Mouse (Mus musculus): ENCODE measurements around the gene Igsf3. TPM values are rescaled to one million over a fixed set of nuclear protein-coding genes. Genes with fewer than 3 reads are reported as not detected.

The Igsf3 gene
- polyA plus RNA-seq, 1 experiment from 2014 or later = 39.7 TPM

DNA sequence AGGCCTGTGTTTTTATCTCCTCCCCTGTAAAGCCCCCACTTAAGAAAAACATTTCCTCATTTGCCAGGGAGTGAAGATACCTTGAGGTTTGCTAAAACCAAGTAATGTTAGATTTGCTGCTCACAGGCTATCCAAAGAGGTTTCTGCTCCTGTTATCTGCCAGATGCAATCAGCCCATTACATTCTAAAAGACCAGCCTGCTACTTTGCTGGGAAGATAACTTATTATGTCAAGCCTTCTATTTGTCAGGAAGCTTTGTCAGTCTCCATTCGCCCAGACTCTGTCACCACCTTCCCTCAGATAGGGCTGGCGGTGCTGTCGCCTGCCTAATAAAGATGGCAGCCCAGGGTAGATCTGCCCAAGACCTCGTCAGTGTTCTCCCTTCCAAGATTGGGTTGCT lies 59.6 kb downstream of the Igsf3 start:
- no peak overlapping the region for H3K27ac ChIP-seq

DNA sequence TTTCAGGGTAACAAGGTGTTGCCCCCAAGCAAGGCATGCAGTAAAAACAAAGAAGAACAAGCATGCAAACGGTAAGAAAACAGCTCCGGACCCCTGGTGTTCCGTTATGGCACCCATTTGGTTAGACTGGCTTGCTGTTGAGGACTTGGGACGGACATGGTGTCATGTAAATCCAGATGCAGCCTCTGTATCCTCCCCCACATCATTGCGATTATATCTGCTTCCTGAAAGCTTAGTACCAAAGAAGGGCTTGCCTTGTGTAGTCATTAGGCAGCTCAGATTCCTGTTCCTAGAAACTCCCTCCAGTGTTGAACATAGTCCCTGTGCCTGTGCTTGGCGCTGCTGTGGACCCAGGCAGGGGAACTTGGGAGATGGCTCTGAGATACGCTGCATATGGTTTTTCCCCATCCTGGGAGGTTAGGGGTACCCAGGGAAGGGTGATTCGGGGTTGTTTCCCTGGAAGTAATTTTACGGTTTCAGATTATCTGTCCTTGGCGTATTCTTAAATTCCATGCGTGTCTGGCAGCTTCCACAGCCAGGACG lies 60.2 kb downstream of the Igsf3 start:
- 87% methylated on average over 12 of the region's 12 CpGs for WGBS

More for the DNA sequence above, 59.6 kb downstream of the Igsf3 start:
- Histone ChIP-seq H3K9ac (no peak overlapping the region), H3K36me3 (ENCODE audit: poor library complexity, severe bottlenecking) (peaks cover 40% of the 10 kb centered on the region), H3K4me1 (no peaks in the 10 kb centered on the region), H3K4me3 (no peak overlapping the region), H3K4me2 (no peak overlapping the region), H3K27me3 (no peaks in the 10 kb centered on the region), H3K9me3 (replicated peaks) (no peaks in the 10 kb centered on the region)
- 79% methylated on average over 4 of the region's 4 CpGs for WGBS
- no peak for ATAC-seq

DNA sequence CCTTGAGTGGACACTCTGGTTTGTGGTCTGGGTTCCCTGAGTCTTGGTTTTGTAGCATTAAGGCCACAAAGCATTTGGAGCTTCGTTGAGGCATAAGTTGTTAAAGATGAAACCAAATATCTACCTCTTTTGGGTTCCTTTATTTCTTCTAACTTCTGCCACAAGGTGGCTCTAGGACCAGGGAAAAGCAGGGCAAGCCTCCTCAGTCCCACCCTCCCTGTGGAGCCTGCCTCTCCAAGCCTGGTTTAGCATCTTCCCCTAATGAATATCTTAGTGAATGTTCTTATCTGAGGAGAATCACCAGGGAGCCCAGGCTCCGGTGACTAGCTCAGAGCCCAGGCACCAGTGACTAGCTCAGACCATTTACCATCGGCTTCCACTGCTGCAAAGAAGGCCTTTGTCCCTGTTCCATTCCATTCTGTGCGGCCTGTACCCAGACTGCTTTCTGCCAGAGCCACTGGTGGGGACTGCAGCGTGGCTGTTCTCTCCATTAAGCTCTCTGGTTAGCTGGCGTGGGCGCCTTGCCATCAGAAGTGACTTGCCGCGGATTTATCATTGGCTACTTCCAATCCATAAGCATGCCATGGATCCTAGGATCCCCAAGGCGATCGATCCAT lies 66.5 kb downstream of the Igsf3 start:
- Histone ChIP-seq H3K27me3 (no peaks in the 10 kb centered on the region), H3K9me3 (replicated peaks) (no peaks in the 10 kb centered on the region), H3K4me1 (peaks cover 1% of the 10 kb centered on the region; the same call in 1 of the 2 replicates), H3K36me3 (ENCODE audit: poor library complexity, severe bottlenecking) (peaks cover 20% of the 10 kb centered on the region), H3K27ac (no peak overlapping the region), H3K9ac (no peak overlapping the region), H3K4me2 (no peak overlapping the region), H3K4me3 (no peak overlapping the region)
- 72% methylated on average over 11 of the region's 11 CpGs for WGBS
- ATAC-seq = peak; percentile 64; the same call in 1 of the 2 replicates

More for the DNA sequence above, 60.2 kb downstream of the Igsf3 start:
- no peak for ATAC-seq
- no peak overlapping the region for H3K9ac ChIP-seq
- H3K27ac ChIP-seq = no peak overlapping the region
- no peaks in the 10 kb centered on the region for H3K9me3 ChIP-seq (replicated peaks)
- no peak overlapping the region for H3K4me3 ChIP-seq
- no peaks in the 10 kb centered on the region for H3K4me1 ChIP-seq
- no peak overlapping the region for H3K4me2 ChIP-seq
- no peaks in the 10 kb centered on the region for H3K27me3 ChIP-seq
- peaks cover 40% of the 10 kb centered on the region for H3K36me3 ChIP-seq (ENCODE audit: poor library complexity, severe bottlenecking)

DNA sequence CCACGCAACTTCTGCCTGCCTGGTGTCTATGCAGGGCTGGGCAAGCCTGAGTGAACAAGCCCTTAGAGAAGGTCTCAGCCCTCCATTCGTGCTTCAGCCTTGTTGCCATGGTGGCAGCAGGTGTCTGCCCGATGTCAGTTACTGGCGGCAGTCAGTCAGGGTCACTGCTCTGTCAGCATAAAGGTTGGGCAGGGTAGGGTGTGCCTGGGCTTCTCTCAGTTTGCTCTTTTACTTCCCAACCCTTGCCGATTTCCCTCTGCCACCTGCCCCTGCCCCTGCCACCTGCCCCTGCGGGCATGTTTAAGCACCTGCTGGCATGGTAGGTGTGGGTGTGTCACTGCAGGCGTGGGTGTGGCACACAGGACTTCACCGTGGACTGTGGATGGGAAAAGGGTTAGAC lies 67.6 kb downstream of the Igsf3 start:
- no peak overlapping the region for H3K27ac ChIP-seq

GRCm38 (mm10) chr3:101447239-101447638 lies 70.4 kb downstream of the Igsf3 start:
- Histone ChIP-seq H3K4me3 (no peak overlapping the region), H3K36me3 (ENCODE audit: poor library complexity, severe bottlenecking) (peaks cover 12% of the 10 kb centered on the region), H3K4me1 (peaks cover 6% of the 10 kb centered on the region; the same call in 1 of the 2 replicates), H3K9ac (no peak overlapping the region), H3K9me3 (replicated peaks) (no peaks in the 10 kb centered on the region), H3K27ac (no peak overlapping the region), H3K27me3 (no peaks in the 10 kb centered on the region), H3K4me2 (no peak overlapping the region)
- no peak for ATAC-seq
- WGBS = 72% methylated on average over 4 of the region's 4 CpGs

More for the DNA sequence above, 67.6 kb downstream of the Igsf3 start:
- Histone ChIP-seq H3K36me3 (ENCODE audit: poor library complexity, severe bottlenecking) (peaks cover 16% of the 10 kb centered on the region), H3K4me2 (no peak overlapping the region), H3K4me3 (no peak overlapping the region), H3K27me3 (no peaks in the 10 kb centered on the region), H3K9me3 (replicated peaks) (no peaks in the 10 kb centered on the region), H3K4me1 (peaks cover 5% of the 10 kb centered on the region; the same call in 1 of the 2 replicates), H3K9ac (no peak overlapping the region)
- ATAC-seq = no peak
- WGBS = 81% methylated on average over 8 of the region's 8 CpGs

DNA sequence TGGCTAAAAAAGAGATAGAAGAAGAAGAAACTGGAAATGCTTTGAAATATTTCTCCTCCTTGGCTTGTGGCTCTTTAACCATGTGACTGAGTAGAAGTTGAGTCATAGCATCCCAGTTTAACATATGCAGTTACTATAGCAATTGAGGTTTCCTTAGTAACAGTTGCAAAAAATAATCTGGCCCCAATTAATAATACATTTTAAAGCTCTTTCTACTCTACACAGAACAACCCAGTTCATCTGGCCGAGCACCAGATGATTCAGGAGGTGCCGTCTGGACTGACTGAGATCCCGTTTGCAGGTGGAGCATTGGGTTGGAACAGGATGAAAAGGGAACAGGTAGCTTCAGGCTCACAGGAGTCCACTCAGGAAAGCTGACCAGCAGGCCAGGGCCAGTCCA lies 71.9 kb downstream of the Igsf3 start:
- Histone ChIP-seq H3K9ac (no peak overlapping the region), H3K4me2 (no peak overlapping the region), H3K9me3 (replicated peaks) (no peaks in the 10 kb centered on the region), H3K27me3 (no peaks in the 10 kb centered on the region), H3K36me3 (ENCODE audit: poor library complexity, severe bottlenecking) (peaks cover 26% of the 10 kb centered on the region), H3K4me1 (peaks cover 6% of the 10 kb centered on the region; the same call in 1 of the 2 replicates), H3K4me3 (no peak overlapping the region), H3K27ac (0 out of 2 replicates have a peak overlapping the region, but pooled peaks have one; percentile 10)
- ATAC-seq = peak; percentile 69; the same call in 1 of the 2 replicates
- WGBS = 80% methylated on average over 3 of the region's 3 CpGs

- Histone ChIP-seq H3K27me3 (no peaks in the 10 kb centered on the region), H3K4me3 (no peak overlapping the region), H3K4me1 (peaks cover 6% of the 10 kb centered on the region; the same call in 1 of the 2 replicates), H3K4me2 (no peak overlapping the region), H3K9ac (no peak overlapping the region), H3K9me3 (replicated peaks) (no peaks in the 10 kb centered on the region), H3K27ac (no peak overlapping the region), H3K36me3 (ENCODE audit: poor library complexity, severe bottlenecking) (peaks cover 44% of the 10 kb centered on the region)
- ATAC-seq = no peak
- 91% methylated on average over 31 of the region's 31 CpGs for WGBS
Measured at GRCm38 (mm10) chr3:101450811-101451428, 74.0 kb downstream of the Igsf3 start.

GRCm38 (mm10) chr3:101460618-101461017 lies 83.7 kb downstream of the Igsf3 start:
- Histone ChIP-seq H3K9ac (no peak overlapping the region), H3K4me3 (no peak overlapping the region), H3K36me3 (ENCODE audit: poor library complexity, severe bottlenecking) (peaks cover 31% of the 10 kb centered on the region), H3K4me1 (peaks cover 16% of the 10 kb centered on the region), H3K4me2 (no peak overlapping the region), H3K27ac (no peak overlapping the region), H3K9me3 (replicated peaks) (peaks cover 5% of the 10 kb centered on the region; the same call in 1 of the 2 replicates), H3K27me3 (no peaks in the 10 kb centered on the region)
- 71% methylated on average over 7 of the region's 7 CpGs for WGBS
- no peak for ATAC-seq

GRCm38 (mm10) chr3:101461046-101461445 lies 84.2 kb downstream of the Igsf3 start:
- Histone ChIP-seq H3K27me3 (no peaks in the 10 kb centered on the region), H3K4me1 (peaks cover 16% of the 10 kb centered on the region), H3K4me2 (no peak overlapping the region), H3K36me3 (ENCODE audit: poor library complexity, severe bottlenecking) (peaks cover 31% of the 10 kb centered on the region), H3K4me3 (no peak overlapping the region), H3K9ac (no peak overlapping the region), H3K9me3 (replicated peaks) (peaks cover 5% of the 10 kb centered on the region; the same call in 1 of the 2 replicates), H3K27ac (peak overlapping the region; percentile 33; the same call in 1 of the 2 replicates)
- WGBS = 54% methylated on average over 7 of the region's 7 CpGs
- ATAC-seq = no peak

DNA sequence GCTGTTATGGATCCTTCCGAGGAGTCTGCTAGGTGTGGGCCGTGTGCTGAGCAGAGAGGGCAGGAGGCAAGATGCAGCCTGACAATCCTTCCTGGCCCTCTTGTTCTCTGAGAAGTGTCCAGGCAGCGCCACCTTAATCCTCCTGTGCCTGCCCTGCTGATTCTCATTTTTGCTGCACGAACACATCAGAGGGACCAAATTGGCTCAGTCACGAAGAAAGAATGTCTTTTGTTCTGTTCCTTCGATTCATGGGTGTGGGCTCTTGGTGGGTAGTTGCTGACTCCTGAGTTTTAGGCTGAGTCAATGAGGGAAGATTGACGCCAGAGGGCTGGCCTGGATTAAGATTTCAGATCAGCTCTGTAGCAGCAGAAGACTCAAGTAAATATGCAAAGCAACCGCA lies 84.9 kb downstream of the Igsf3 start:
- H3K4me2 ChIP-seq = 0 out of 2 replicates have a peak overlapping the region, but pooled peaks have one; percentile 2
- 3% methylated on average over 8 of the region's 8 CpGs for WGBS
- peaks cover 5% of the 10 kb centered on the region; the same call in 1 of the 2 replicates for H3K9me3 ChIP-seq (replicated peaks)
- peaks cover 16% of the 10 kb centered on the region for H3K4me1 ChIP-seq
- H3K27me3 ChIP-seq = no peaks in the 10 kb centered on the region
- peak overlapping the region; percentile 33 for H3K27ac ChIP-seq
- H3K36me3 ChIP-seq (ENCODE audit: poor library complexity, severe bottlenecking) = peaks cover 31% of the 10 kb centered on the region
- peak; percentile 48 for ATAC-seq
- peak overlapping the region; percentile 43; the same call in 1 of the 2 replicates for H3K9ac ChIP-seq
- H3K4me3 ChIP-seq = no peak overlapping the region

- 22% methylated on average over 5 of the region's 5 CpGs for WGBS
- H3K9me3 ChIP-seq (replicated peaks) = peaks cover 5% of the 10 kb centered on the region; the same call in 1 of the 2 replicates
- no peak overlapping the region for H3K9ac ChIP-seq
- peak; percentile 72 for ATAC-seq
- no peak overlapping the region for H3K4me3 ChIP-seq
- H3K27ac ChIP-seq = peak overlapping the region; percentile 33; the same call in 1 of the 2 replicates
- H3K4me2 ChIP-seq = 0 out of 2 replicates have a peak overlapping the region, but pooled peaks have one; percentile 2
- no peaks in the 10 kb centered on the region for H3K27me3 ChIP-seq
- H3K36me3 ChIP-seq (ENCODE audit: poor library complexity, severe bottlenecking) = peaks cover 30% of the 10 kb centered on the region
- H3K4me1 ChIP-seq = peaks cover 16% of the 10 kb centered on the region
Measured at GRCm38 (mm10) chr3:101462294-101462693, 85.4 kb downstream of the Igsf3 start.

DNA sequence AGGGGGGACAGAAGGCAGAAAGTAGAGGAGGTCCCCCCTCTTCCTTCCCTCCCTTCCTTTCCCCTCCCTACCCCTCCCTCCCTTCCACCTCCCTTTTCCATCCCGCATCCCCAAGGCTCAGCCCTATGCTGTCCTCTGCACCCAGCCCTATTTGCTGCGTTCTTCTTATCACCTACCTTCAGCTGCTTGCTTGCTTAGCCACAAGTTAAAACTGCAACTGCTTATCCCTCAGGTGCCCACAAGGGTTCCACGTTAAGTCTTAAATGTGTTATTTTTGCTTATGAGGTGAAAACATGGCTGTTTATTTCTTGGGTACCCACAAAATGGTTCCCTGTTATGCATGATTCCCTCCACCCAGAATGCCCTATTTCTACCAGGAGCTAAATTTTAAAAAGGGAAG lies 86.6 kb downstream of the Igsf3 start:
- Histone ChIP-seq H3K4me3 (no peak overlapping the region), H3K27me3 (no peaks in the 10 kb centered on the region), H3K4me1 (peaks cover 16% of the 10 kb centered on the region), H3K4me2 (no peak overlapping the region), H3K27ac (no peak overlapping the region), H3K36me3 (ENCODE audit: poor library complexity, severe bottlenecking) (peaks cover 18% of the 10 kb centered on the region), H3K9me3 (replicated peaks) (peaks cover 5% of the 10 kb centered on the region; the same call in 1 of the 2 replicates), H3K9ac (no peak overlapping the region)
- no peak for ATAC-seq
- 87% methylated on average over 3 of the region's 3 CpGs for WGBS
